Mouse (Mus musculus): ENCODE measurements at regions not wholly inside any gene's neighbourhood (a gene's known extent, or its start where the extent isn't known, plus 50 kb on each side); places are given as distances from the start of the nearest gene placed in this dataset.
"Not testable (repeated sequence)": the region's sequence is repeated elsewhere in the genome, so short reads cannot be mapped to it uniquely, and the experiment has no call there.

- Histone ChIP-seq H3K27ac (ENCODE audit: insufficient read depth, low read length) (no peak overlapping the region), H3K4me3 (replicated peaks; ENCODE audit: insufficient read depth, low read depth, low read length) (no peak overlapping the region), H3K27me3 (ENCODE audit: control insufficient read depth, insufficient read depth, low read length) (no peaks in the 10 kb centered on the region), H3K4me1 (ENCODE audit: control insufficient read depth, insufficient read depth, low read length) (no peaks in the 10 kb centered on the region)
- 74% methylated on average over 1 of the region's 1 CpGs for WGBS
- DNase-seq: no peak
- TF ChIP-seq CTCF (IDR thresholded peaks at IDR 0.05; ENCODE audit: borderline replicate concordance, insufficient read depth, low read depth, low read length) (no peak), POLR2A (IDR thresholded peaks at IDR 0.05; ENCODE audit: borderline replicate concordance, insufficient read depth, low read length) (no peak)
Measured at GRCm38 (mm10) chr12:27920607-27921006, 578.2 kb upstream of the Sox11 start.

DNA sequence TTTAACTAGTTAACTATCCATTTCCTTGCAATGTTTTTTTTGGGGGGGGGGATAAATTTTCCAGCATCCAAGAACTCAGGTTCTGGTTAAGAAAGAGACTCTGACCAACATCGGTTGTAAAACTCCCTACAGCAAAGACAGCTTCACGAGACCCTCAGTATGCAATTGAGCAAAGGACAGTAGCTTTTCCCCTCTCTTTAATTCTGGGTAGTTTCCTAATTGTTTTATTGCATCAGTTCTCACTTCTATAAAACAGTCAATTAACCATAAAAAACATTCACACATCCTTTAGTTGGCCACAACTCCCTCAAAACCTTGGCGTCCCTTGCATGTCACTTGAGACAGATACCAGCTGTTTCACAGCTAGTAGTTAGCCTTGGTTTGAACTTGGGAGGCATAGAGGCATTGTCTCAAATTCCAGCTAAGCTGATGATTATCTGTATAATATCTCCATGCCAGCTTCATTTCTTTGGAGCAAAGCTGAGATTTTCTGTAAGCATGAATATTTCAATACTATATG, 574.1 kb upstream of the Sox11 start:
- Histone ChIP-seq H3K4me1 (ENCODE audit: control insufficient read depth, insufficient read depth, low read length) (no peaks in the 10 kb centered on the region), H3K27me3 (ENCODE audit: control insufficient read depth, insufficient read depth, low read length) (no peaks in the 10 kb centered on the region), H3K27ac (ENCODE audit: insufficient read depth, low read length) (no peak overlapping the region), H3K4me3 (replicated peaks; ENCODE audit: insufficient read depth, low read depth, low read length) (no peak overlapping the region)
- DNase-seq: no peak
- TF ChIP-seq POLR2A (IDR thresholded peaks at IDR 0.05; ENCODE audit: borderline replicate concordance, insufficient read depth, low read length) (no peak), CTCF (IDR thresholded peaks at IDR 0.05; ENCODE audit: borderline replicate concordance, insufficient read depth, low read depth, low read length) (no peak)
- WGBS: 52% methylated on average over 3 of the region's 3 CpGs

DNA sequence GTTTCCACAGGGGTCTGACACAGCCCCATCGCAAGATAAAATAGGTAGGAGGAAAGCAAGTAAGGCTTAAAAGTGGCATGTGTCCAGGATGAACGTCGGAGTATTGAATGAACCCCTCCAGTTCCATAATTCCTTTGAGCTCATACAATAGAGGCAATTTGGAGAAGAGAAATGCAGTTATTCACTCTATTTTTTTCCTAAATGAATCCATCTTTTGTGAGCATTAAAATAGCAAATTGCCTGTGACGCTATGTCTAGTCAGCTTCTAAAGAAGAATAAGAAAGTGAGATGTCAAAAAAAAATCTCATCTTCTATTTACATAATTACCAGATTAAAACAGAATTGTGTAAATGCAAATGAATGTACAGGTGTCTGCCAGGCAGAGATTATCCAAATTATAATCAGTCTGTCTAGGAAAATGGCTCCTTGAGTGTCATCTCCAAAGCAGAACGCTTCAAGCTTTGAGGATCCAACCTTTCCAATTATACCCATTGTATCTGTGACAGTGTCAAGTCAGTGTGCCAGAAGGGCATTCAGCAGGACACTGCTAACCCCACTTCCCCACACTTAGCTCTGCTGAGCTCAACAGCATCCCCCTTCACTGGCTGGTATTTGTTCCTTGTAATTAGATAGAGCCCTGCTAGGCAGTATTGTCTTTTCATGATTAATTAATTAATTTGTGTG, 567.2 kb upstream of the Sox11 start:
- DNase-seq: no peak
- WGBS: 53% methylated on average over 5 of the region's 5 CpGs
- TF ChIP-seq CTCF (IDR thresholded peaks at IDR 0.05; ENCODE audit: borderline replicate concordance, insufficient read depth, low read depth, low read length) (no peak), POLR2A (IDR thresholded peaks at IDR 0.05; ENCODE audit: borderline replicate concordance, insufficient read depth, low read length) (no peak)
- Histone ChIP-seq H3K4me3 (replicated peaks; ENCODE audit: insufficient read depth, low read depth, low read length) (no peak overlapping the region), H3K4me1 (ENCODE audit: control insufficient read depth, insufficient read depth, low read length) (no peaks in the 10 kb centered on the region), H3K27ac (ENCODE audit: insufficient read depth, low read length) (no peak overlapping the region), H3K27me3 (ENCODE audit: control insufficient read depth, insufficient read depth, low read length) (no peaks in the 10 kb centered on the region)

GRCm38 (mm10) chr12:27896682-27897081, 554.3 kb upstream of the Sox11 start:
- not testable (repeated sequence) for H3K27me3 ChIP-seq (ENCODE audit: control insufficient read depth, insufficient read depth, low read length); H3K4me1 ChIP-seq (ENCODE audit: control insufficient read depth, insufficient read depth, low read length); H3K27ac ChIP-seq (ENCODE audit: insufficient read depth, low read length); DNase-seq; H3K4me3 ChIP-seq (replicated peaks; ENCODE audit: insufficient read depth, low read depth, low read length)

- Histone ChIP-seq H3K27ac (ENCODE audit: insufficient read depth, low read length) (no peak overlapping the region), H3K27me3 (ENCODE audit: control insufficient read depth, insufficient read depth, low read length) (no peaks in the 10 kb centered on the region), H3K4me3 (replicated peaks; ENCODE audit: insufficient read depth, low read depth, low read length) (no peak overlapping the region), H3K4me1 (ENCODE audit: control insufficient read depth, insufficient read depth, low read length) (no peaks in the 10 kb centered on the region)
- DNase-seq: no peak
- 63% methylated on average over 4 of the region's 4 CpGs for WGBS
- TF ChIP-seq POLR2A (IDR thresholded peaks at IDR 0.05; ENCODE audit: borderline replicate concordance, insufficient read depth, low read length): no peak
Measured at GRCm38 (mm10) chr12:27881720-27882119, 539.3 kb upstream of the Sox11 start.

DNA sequence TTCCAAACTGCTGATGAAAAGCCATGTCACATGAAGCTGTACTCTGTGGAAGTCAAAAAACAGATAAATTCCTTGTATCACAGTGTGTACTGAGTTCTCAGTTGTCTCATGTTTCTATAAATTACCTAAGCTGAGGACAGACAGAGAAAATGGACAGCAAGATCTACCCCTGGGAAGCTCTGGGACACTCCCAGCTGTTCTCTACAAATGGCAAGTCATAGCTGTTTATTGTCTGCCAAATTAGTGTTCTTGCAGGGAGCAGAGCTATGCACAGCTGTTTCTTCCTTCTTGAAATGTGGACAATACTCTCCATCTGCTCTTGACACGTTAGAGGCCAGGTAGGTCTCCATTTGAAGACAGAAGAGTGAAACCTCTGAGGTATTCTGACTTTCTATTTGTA, 524.0 kb upstream of the Sox11 start:
- DNase-seq: no peak
- Histone ChIP-seq H3K27me3 (ENCODE audit: control insufficient read depth, insufficient read depth, low read length) (no peaks in the 10 kb centered on the region), H3K4me1 (ENCODE audit: control insufficient read depth, insufficient read depth, low read length) (no peaks in the 10 kb centered on the region), H3K4me3 (replicated peaks; ENCODE audit: insufficient read depth, low read depth, low read length) (no peak overlapping the region), H3K27ac (ENCODE audit: insufficient read depth, low read length) (no peak overlapping the region)
- 35% methylated on average over 1 of the region's 1 CpGs for WGBS
- TF ChIP-seq POLR2A (IDR thresholded peaks at IDR 0.05; ENCODE audit: borderline replicate concordance, insufficient read depth, low read length) (no peak), CTCF (IDR thresholded peaks at IDR 0.05; ENCODE audit: borderline replicate concordance, insufficient read depth, low read depth, low read length) (no peak)

DNA sequence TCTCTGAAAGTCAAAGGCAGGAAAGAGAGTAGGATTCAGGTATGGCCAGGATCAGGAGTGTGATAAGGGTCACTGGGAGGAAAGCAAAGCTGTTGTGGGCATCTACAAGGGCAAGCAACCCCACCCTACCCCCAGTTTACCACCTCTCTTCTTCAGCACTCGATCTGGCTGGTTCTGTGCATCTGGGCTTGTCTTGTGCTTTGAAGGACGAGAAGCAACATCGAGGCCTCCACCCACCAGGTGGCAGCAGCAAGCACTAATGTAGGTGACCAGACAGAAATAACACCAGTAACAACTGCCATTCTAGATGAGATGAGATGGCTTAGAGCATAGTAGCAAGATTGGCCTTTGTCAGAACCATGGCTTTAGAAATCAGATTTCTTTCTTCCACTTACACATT, 507.2 kb upstream of the Sox11 start:
- H3K4me1 ChIP-seq (ENCODE audit: control insufficient read depth, insufficient read depth, low read length): no peaks in the 10 kb centered on the region
- no peak overlapping the region for H3K4me3 ChIP-seq (replicated peaks; ENCODE audit: insufficient read depth, low read depth, low read length)
- no peaks in the 10 kb centered on the region for H3K27me3 ChIP-seq (ENCODE audit: control insufficient read depth, insufficient read depth, low read length)
- 93% methylated on average over 3 of the region's 3 CpGs for WGBS
- TF ChIP-seq POLR2A (IDR thresholded peaks at IDR 0.05; ENCODE audit: borderline replicate concordance, insufficient read depth, low read length) (no peak), CTCF (IDR thresholded peaks at IDR 0.05; ENCODE audit: borderline replicate concordance, insufficient read depth, low read depth, low read length) (no peak)
- no peak overlapping the region for H3K27ac ChIP-seq (ENCODE audit: insufficient read depth, low read length)
- DNase-seq: no peak

DNA sequence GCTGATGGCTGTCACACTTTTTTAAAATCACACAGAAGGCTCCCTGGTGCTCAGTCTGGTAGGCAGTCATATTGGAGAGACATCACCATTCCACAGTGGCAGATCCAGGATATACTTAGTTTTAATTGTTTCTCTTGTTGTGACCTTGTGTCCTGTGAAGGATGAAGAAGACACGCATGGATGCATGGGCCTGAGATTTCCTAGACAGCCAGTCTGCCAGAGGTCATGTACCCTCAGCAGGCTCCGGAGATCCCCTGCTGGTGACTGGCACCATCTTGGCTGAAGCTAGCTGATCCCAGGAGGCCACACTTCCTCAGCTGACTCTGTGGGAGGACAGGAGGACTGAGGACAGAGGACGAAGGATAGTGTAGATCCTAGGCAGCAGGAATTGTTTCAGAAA, 506.7 kb upstream of the Sox11 start:
- WGBS: 35% methylated on average over 3 of the region's 3 CpGs
- no peak for DNase-seq
- H3K4me3 ChIP-seq (replicated peaks; ENCODE audit: insufficient read depth, low read depth, low read length): no peak overlapping the region
- no peak overlapping the region for H3K27ac ChIP-seq (ENCODE audit: insufficient read depth, low read length)
- TF ChIP-seq POLR2A (IDR thresholded peaks at IDR 0.05; ENCODE audit: borderline replicate concordance, insufficient read depth, low read length): no peak
- no peak for TF ChIP-seq CTCF (IDR thresholded peaks at IDR 0.05; ENCODE audit: borderline replicate concordance, insufficient read depth, low read depth, low read length)
- H3K4me1 ChIP-seq (ENCODE audit: control insufficient read depth, insufficient read depth, low read length): no peaks in the 10 kb centered on the region
- no peaks in the 10 kb centered on the region for H3K27me3 ChIP-seq (ENCODE audit: control insufficient read depth, insufficient read depth, low read length)
